Mouse (Mus musculus) embryo, embryonic 10.5 days (tissue): Measurements from ENCODE around the gene Ppm1e.

Source experiments
- DNase-seq: peaks from one replicate; pipeline ENCODE4 v3.0.0-alpha.2; 2015; ENCODE audit warnings: low spot score

Ppm1e gene

GRCm38 (mm10) chr11:87250132-87250531 lies 108.7 kb downstream of the Ppm1e start:
- DNase-seq: no peak

- no peak for DNase-seq
These were observed 111.3 kb downstream of the Ppm1e start for GRCm38 (mm10) chr11:87247494-87247866.

- no peak for DNase-seq
These were observed 111.9 kb downstream of the Ppm1e start for GRCm38 (mm10) chr11:87246724-87247493.

GRCm38 (mm10) chr11:87246107-87246651 lies 112.6 kb downstream of the Ppm1e start:
- DNase-seq: no peak

GRCm38 (mm10) chr11:87245171-87245840 lies 113.5 kb downstream of the Ppm1e start:
- no peak for DNase-seq

GRCm38 (mm10) chr11:87241256-87241655 lies 117.6 kb downstream of the Ppm1e start:
- no peak for DNase-seq

GRCm38 (mm10) chr11:87240833-87241215 lies 118.0 kb downstream of the Ppm1e start:
- no peak for DNase-seq

- DNase-seq: no peak
These were observed 118.5 kb downstream of the Ppm1e start for GRCm38 (mm10) chr11:87240141-87240832.

GRCm38 (mm10) chr11:87238891-87239530 lies 119.8 kb downstream of the Ppm1e start:
- DNase-seq: no peak

- DNase-seq: no peak
These were observed 123.3 kb downstream of the Ppm1e start for GRCm38 (mm10) chr11:87235486-87235872.

GRCm38 (mm10) chr11:87234743-87235485 lies 123.9 kb downstream of the Ppm1e start:
- no peak for DNase-seq

GRCm38 (mm10) chr11:87233377-87233776 lies 125.4 kb downstream of the Ppm1e start:
- no peak for DNase-seq

- no peak for DNase-seq
These were observed 131.8 kb downstream of the Ppm1e start for GRCm38 (mm10) chr11:87227056-87227455.

GRCm38 (mm10) chr11:87222686-87223085 lies 136.1 kb downstream of the Ppm1e start:
- no peak for DNase-seq

GRCm38 (mm10) chr11:87212313-87212712 lies 146.5 kb downstream of the Ppm1e start:
- DNase-seq: no peak
